ENCODE assay signal across 18 mouse cellular contexts in the genomic region with DNA sequence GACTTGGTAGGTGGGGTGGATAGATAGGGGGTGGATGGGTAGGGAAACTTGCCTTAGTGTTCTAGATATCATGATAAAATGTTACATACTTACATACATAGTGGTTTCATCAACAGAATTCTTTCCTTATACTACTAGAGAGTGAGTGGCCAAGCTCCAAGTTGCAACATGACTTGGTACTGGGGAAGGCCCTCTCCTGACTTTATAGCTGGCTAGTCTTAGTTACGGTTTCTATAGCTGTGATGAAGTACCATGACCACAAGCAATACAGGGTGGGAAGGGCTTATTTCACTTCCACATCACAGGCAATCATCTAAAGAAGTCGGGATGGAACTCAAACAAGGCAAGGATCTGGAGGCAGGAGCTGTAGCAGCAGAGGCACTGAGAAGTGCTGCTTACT.
"Had no signal": no experiment of that assay in that cellular context is flagged by ENCODE, and none has a peak within 500 bp of the region (broad histone marks: within the 10 kb centered on the region; RNA-seq: fewer than 3 reads in every experiment).

No protein-coding gene starts in this region.

- H3K9me3 ChIP-seq: midbrain, embryonic 10.5 days; midbrain, embryonic 12.5 days; neural tube, embryonic 13.5 days; neural tube, embryonic 15.5 days had no signal

- H3K9ac ChIP-seq: lung, embryonic 14.5 days; midbrain, embryonic 12.5 days; neural tube, embryonic 13.5 days; neural tube, embryonic 15.5 days had no signal

- H3K36me3 ChIP-seq: midbrain, embryonic 10.5 days; midbrain, embryonic 12.5 days; neural tube, embryonic 13.5 days; neural tube, embryonic 15.5 days had no signal

- H3K4me2 ChIP-seq: lung, embryonic 14.5 days; midbrain, embryonic 12.5 days; neural tube, embryonic 13.5 days; neural tube, embryonic 15.5 days had no signal

- H3K27ac ChIP-seq: midbrain, embryonic 10.5 days; midbrain, embryonic 12.5 days; neural tube, embryonic 13.5 days; neural tube, embryonic 15.5 days had no signal

- H3K4me3 ChIP-seq: midbrain, embryonic 10.5 days; midbrain, embryonic 12.5 days; myocyte; neural tube, embryonic 13.5 days; neural tube, embryonic 15.5 days had no signal

- H3K4me1 ChIP-seq: midbrain, embryonic 10.5 days; midbrain, embryonic 12.5 days; neural tube, embryonic 13.5 days; neural tube, embryonic 15.5 days had no signal

- DNase-seq: lung, adult 18-20 months; lung, embryonic 14.5 days; lung, postnatal 10 days; lung, postnatal 4 days; midbrain, embryonic 14.5 days; retina, postnatal 1 day; right cerebral cortex, postnatal 25 days; right cerebral cortex, postnatal 4 days; spleen, adult 18-20 months; thymus, adult 18-20 months; thymus, postnatal 25 days; thymus, postnatal 4 days had no signal

- H3K27me3 ChIP-seq: midbrain, embryonic 12.5 days; neural tube, embryonic 13.5 days; neural tube, embryonic 15.5 days had no signal

- ATAC-seq: midbrain, embryonic 16.5 days had no signal
